Mouse (Mus musculus): ENCODE results near the gene Teddm2. TPM values are rescaled to one million over a fixed set of nuclear protein-coding genes. Genes with fewer than 3 reads are reported as not detected.
A peak's percentile ranks its signal among the peaks of the same experiment; 100 is the strongest.

Gene Teddm2
- total RNA-seq, 2 experiments from 2014 or later: 0.65 to 0.88 TPM

- peak in 1 of 2 experiments; percentile 12 for DNase-seq (ENCODE audit: low spot score in 2 of 2)
Measured at GRCm38 (mm10) chr1:153842121-153842740, 57.8 kb downstream of the Teddm2 start.

GRCm38 (mm10) chr1:153836036-153836435 lies 64.0 kb downstream of the Teddm2 start:
- no peak for DNase-seq (ENCODE audit: low spot score in 2 of 2)

GRCm38 (mm10) chr1:153830746-153831145 lies 69.3 kb downstream of the Teddm2 start:
- DNase-seq (ENCODE audit: low spot score in 2 of 2): no peak

GRCm38 (mm10) chr1:153820216-153820615 lies 79.8 kb downstream of the Teddm2 start:
- DNase-seq (ENCODE audit: low spot score in 2 of 2): no peak

- no peak for DNase-seq (ENCODE audit: low spot score in 2 of 2)
Measured at GRCm38 (mm10) chr1:153814278-153814677, 85.8 kb downstream of the Teddm2 start.

GRCm38 (mm10) chr1:153807390-153807993 lies 92.5 kb downstream of the Teddm2 start:
- DNase-seq (ENCODE audit: low spot score in 2 of 2): peak; percentile 43 to 64

- no peak for DNase-seq (ENCODE audit: low spot score in 2 of 2)
Measured at GRCm38 (mm10) chr1:153803530-153803929, 96.5 kb downstream of the Teddm2 start.

- DNase-seq (ENCODE audit: low spot score in 2 of 2): no peak
Measured at GRCm38 (mm10) chr1:153802691-153803090, 97.3 kb downstream of the Teddm2 start.

Small RNA genes within 50 kb of the gene (microRNA-seq; reads per million reads assigned to microRNA genes)
- gene Mir8114: 4.0 reads per million, percentile 15 among the genes with 10 or more reads in this experiment

Other genes starting within 250 kb of the Teddm2 start
- gene Rgs8, start 247.2 kb downstream of the Teddm2 start, total RNA-seq (2021): 1 to 10 TPM; 2.1 to 2.5 TPM
- 10 to 100 TPM; 13.8 to 16.9 TPM for gene Rgs16, start 159.9 kb downstream of the Teddm2 start, total RNA-seq (2021)
- 10 to 100 TPM; 15.2 to 15.9 TPM for gene Rnasel, start 150.8 kb downstream of the Teddm2 start, total RNA-seq (2021)
- under 1 TPM; 0.13 to 0.27 TPM for gene Rgsl1, start 56.1 kb downstream of the Teddm2 start, total RNA-seq (2021)
- not detected for gene Teddm1b, start 25.9 kb downstream of the Teddm2 start, total RNA-seq (2021)
- gene Teddm1a, start 8.5 kb downstream of the Teddm2 start, total RNA-seq (2021): not detected
- 100 to 1,000 TPM; 114 to 130 TPM for gene Glul, start 284 bp downstream of the Teddm2 start, total RNA-seq (2021)